Mouse (Mus musculus) liver, embryonic 13.5 days (tissue): ENCODE data around the gene Epb41l1. TPM values are rescaled to one million over a fixed set of nuclear protein-coding genes. Genes with fewer than 3 reads are reported as not detected.
A peak's percentile ranks its signal among the peaks of the same experiment; 100 is the strongest.

Source experiments
- ATAC-seq: fragments of 200-750 bp; cut with Nextera tagmentation; 2 replicates; pipeline ENCODE4 v1.8.0; 2017; ENCODE audit warnings: low read depth, mild to moderate bottlenecking, moderate number of reproducible peaks, moderate library complexity
- DNase-seq: peaks from one replicate; pipeline ENCODE4 v3.0.0; 2022
- H3K27ac ChIP-seq: fragments of 300-500 bp; sonication (generic); 2 replicates; pipeline ENCODE4 v1.5.1; 2015; ENCODE audit warnings: moderate library complexity, mild to moderate bottlenecking, inconsistent platforms
- H3K27me3 ChIP-seq: fragments of 300-500 bp; sonication (generic); 2 replicates; pipeline ENCODE4 v1.6.1; 2015; ENCODE audit warnings: mild to moderate bottlenecking, inconsistent platforms
- H3K36me3 ChIP-seq: fragments of 300-500 bp; sonication (generic); 2 replicates; pipeline ENCODE4 v1.6.1; 2015; ENCODE audit warnings: mild to moderate bottlenecking, inconsistent platforms
- H3K4me1 ChIP-seq: fragments of 300-500 bp; sonication (generic); replicated peaks from 2 replicates; pipeline ENCODE4 v1.6.1; 2015; ENCODE audit warnings: inconsistent platforms
- H3K4me2 ChIP-seq: fragments of 300-500 bp; sonication (generic); 2 replicates; pipeline ENCODE4 v1.6.1; 2015; ENCODE audit warnings: inconsistent platforms, mild to moderate bottlenecking, moderate library complexity
- H3K4me3 ChIP-seq: fragments of 300-500 bp; sonication (generic); replicated peaks from 2 replicates; pipeline ENCODE4 v1.5.1; 2015; ENCODE audit warnings: mild to moderate bottlenecking, inconsistent platforms
- H3K9ac ChIP-seq: fragments of 300-500 bp; sonication (generic); 2 replicates; pipeline ENCODE4 v1.6.1; 2015; ENCODE audit warnings: mild to moderate bottlenecking, inconsistent platforms
- H3K9me3 ChIP-seq: fragments of 300-500 bp; sonication (generic); replicated peaks from 2 replicates; pipeline ENCODE4 v1.6.1; 2016; ENCODE audit warnings: inconsistent platforms
- WGBS: fragments of 180-500 bp; shearing (Covaris S2); methylation state at CpG from one replicate; pipeline ENCODE4 v1.1.7; 2015; ENCODE audit not compliant: insufficient replicate concordance; 5-methylcytosine and 5-hydroxymethylcytosine counted together
- polyA plus RNA-seq: library from polyadenylated mRNA; unstranded; fragments of >200 nt; fragmentation: Nextera tagmentation; extraction: Ambion mirVana; gene quantifications from 2 replicates; pipeline ENCODE4 v1.2.1, GENCODE M21; 2015

Epb41l1 gene
- polyA plus RNA-seq, 1 experiment from 2014 or later: 0.46 TPM

- peaks cover 14% of the 10 kb centered on the region for H3K27me3 ChIP-seq
- H3K9ac ChIP-seq: no peak overlapping the region
- H3K4me2 ChIP-seq: no peak overlapping the region
- no peak for ATAC-seq
- no peak overlapping the region for H3K4me3 ChIP-seq
- peaks cover 38% of the 10 kb centered on the region for H3K4me1 ChIP-seq
- H3K9me3 ChIP-seq: no peaks in the 10 kb centered on the region
- DNase-seq: no peak
- no peak overlapping the region for H3K27ac ChIP-seq
- H3K36me3 ChIP-seq: no peaks in the 10 kb centered on the region
- 70% methylated on average over 11 of the region's 11 CpGs for WGBS
Measured at GRCm38 (mm10) chr2:156490176-156490575, 69.5 kb downstream of the Epb41l1 start.

GRCm38 (mm10) chr2:156491796-156492195 is 71.1 kb downstream of the Epb41l1 start:
- Histone ChIP-seq H3K4me3 (no peak overlapping the region), H3K4me1 (peaks cover 55% of the 10 kb centered on the region), H3K9me3 (no peaks in the 10 kb centered on the region), H3K27me3 (no peaks in the 10 kb centered on the region; the same call in 1 of the 2 replicates), H3K36me3 (no peaks in the 10 kb centered on the region), H3K9ac (no peak overlapping the region), H3K27ac (no peak overlapping the region), H3K4me2 (no peak overlapping the region)
- WGBS: 65% methylated on average over 5 of the region's 5 CpGs
- no peak for ATAC-seq
- no peak for DNase-seq

GRCm38 (mm10) chr2:156493766-156494165 is 73.1 kb downstream of the Epb41l1 start:
- peak overlapping the region; percentile 99 for H3K27ac ChIP-seq
- H3K36me3 ChIP-seq: no peaks in the 10 kb centered on the region
- H3K27me3 ChIP-seq: no peaks in the 10 kb centered on the region
- peak overlapping the region; percentile 35 for H3K4me3 ChIP-seq
- peak overlapping the region; percentile 66 for H3K4me2 ChIP-seq
- 54% methylated on average over 9 of the region's 9 CpGs for WGBS
- H3K4me1 ChIP-seq: peaks cover 65% of the 10 kb centered on the region
- H3K9ac ChIP-seq: peak overlapping the region; percentile 67
- no peaks in the 10 kb centered on the region for H3K9me3 ChIP-seq
- DNase-seq: no peak
- no peak for ATAC-seq

- Histone ChIP-seq H3K4me1 (peaks cover 65% of the 10 kb centered on the region), H3K4me2 (peak overlapping the region; percentile 66), H3K4me3 (peak overlapping the region; percentile 35)
Measured at GRCm38 (mm10) chr2:156494465-156494864, 73.8 kb downstream of the Epb41l1 start.

GRCm38 (mm10) chr2:156494875-156495274 is 74.2 kb downstream of the Epb41l1 start:
- Histone ChIP-seq H3K4me3 (peak overlapping the region; percentile 35), H3K4me1 (peaks cover 65% of the 10 kb centered on the region), H3K9me3 (no peaks in the 10 kb centered on the region), H3K4me2 (peak overlapping the region; percentile 66), H3K36me3 (no peaks in the 10 kb centered on the region), H3K27ac (peak overlapping the region; percentile 99), H3K27me3 (no peaks in the 10 kb centered on the region), H3K9ac (peak overlapping the region; percentile 67)
- ATAC-seq (peak; percentile 96), DNase-seq (peak; percentile 80)
- 57% methylated on average over 12 of the region's 12 CpGs for WGBS

More at GRCm38 (mm10) chr2:156494465-156494864, 73.8 kb downstream of the Epb41l1 start:
- Histone ChIP-seq H3K27ac (peak overlapping the region; percentile 99), H3K9me3 (no peaks in the 10 kb centered on the region), H3K36me3 (no peaks in the 10 kb centered on the region), H3K9ac (peak overlapping the region; percentile 67), H3K27me3 (no peaks in the 10 kb centered on the region)
- no peak for DNase-seq
- ATAC-seq: peak; percentile 87
- 49% methylated on average over 9 of the region's 9 CpGs for whole genome bisulfite sequencing

GRCm38 (mm10) chr2:156496816-156497566 is 76.3 kb downstream of the Epb41l1 start:
- Histone ChIP-seq H3K4me2 (no peak overlapping the region), H3K27me3 (no peaks in the 10 kb centered on the region), H3K9me3 (no peaks in the 10 kb centered on the region), H3K36me3 (no peaks in the 10 kb centered on the region), H3K4me3 (no peak overlapping the region), H3K4me1 (peaks cover 58% of the 10 kb centered on the region), H3K27ac (peak overlapping the region; percentile 37), H3K9ac (peak overlapping the region; percentile 24; the same call in 1 of the 2 replicates)
- DNase-seq: no peak
- 64% methylated on average over 5 of the region's 5 CpGs for WGBS
- ATAC-seq: no peak

- peak; percentile 28 for DNase-seq
- H3K36me3 ChIP-seq: no peaks in the 10 kb centered on the region
- H3K4me1 ChIP-seq: peaks cover 49% of the 10 kb centered on the region
- no peaks in the 10 kb centered on the region for H3K27me3 ChIP-seq
- H3K4me3 ChIP-seq: no peak overlapping the region
- 34% methylated on average over 5 of the region's 5 CpGs for WGBS
- ATAC-seq: no peak
- H3K4me2 ChIP-seq: no peak overlapping the region
- peak overlapping the region; percentile 37; the same call in 1 of the 2 replicates for H3K27ac ChIP-seq
- H3K9me3 ChIP-seq: no peaks in the 10 kb centered on the region
- H3K9ac ChIP-seq: no peak overlapping the region
Measured at GRCm38 (mm10) chr2:156497915-156498314, 77.2 kb downstream of the Epb41l1 start.

- 76% methylated on average over 1 of the region's 1 CpGs for WGBS
- ATAC-seq: no peak
- H3K36me3 ChIP-seq: no peaks in the 10 kb centered on the region
Measured at GRCm38 (mm10) chr2:156501025-156501424, 80.3 kb downstream of the Epb41l1 start.

GRCm38 (mm10) chr2:156505533-156505932 is 84.8 kb downstream of the Epb41l1 start:
- no peaks in the 10 kb centered on the region for H3K27me3 ChIP-seq
- H3K27ac ChIP-seq: no peak overlapping the region
- 0 out of 2 replicates have a peak, but pooled peaks cover 3% of the 10 kb centered on the region for H3K36me3 ChIP-seq
- no peak overlapping the region for H3K4me3 ChIP-seq
- WGBS: 75% methylated on average over 13 of the region's 13 CpGs
- DNase-seq (no peak), ATAC-seq (no peak)
- no peak overlapping the region for H3K4me2 ChIP-seq
- H3K9ac ChIP-seq: no peak overlapping the region
- no peaks in the 10 kb centered on the region; the same call in 1 of the 2 replicates for H3K4me1 ChIP-seq
- H3K9me3 ChIP-seq: no peaks in the 10 kb centered on the region

More at GRCm38 (mm10) chr2:156501025-156501424, 80.3 kb downstream of the Epb41l1 start:
- no peaks in the 10 kb centered on the region for H3K27me3 ChIP-seq
- no peaks in the 10 kb centered on the region for H3K9me3 ChIP-seq
- H3K9ac ChIP-seq: no peak overlapping the region
- H3K4me3 ChIP-seq: no peak overlapping the region
- DNase-seq: no peak
- peaks cover 18% of the 10 kb centered on the region for H3K4me1 ChIP-seq
- no peak overlapping the region for H3K4me2 ChIP-seq
- no peak overlapping the region for H3K27ac ChIP-seq

GRCm38 (mm10) chr2:156512028-156512427 is 91.3 kb downstream of the Epb41l1 start:
- no peaks in the 10 kb centered on the region for H3K27me3 ChIP-seq
- H3K36me3 ChIP-seq: no peaks in the 10 kb centered on the region
- no peak overlapping the region for H3K9ac ChIP-seq
- H3K4me1 ChIP-seq: peaks cover 15% of the 10 kb centered on the region
- H3K27ac ChIP-seq: no peak overlapping the region
- ATAC-seq (no peak), DNase-seq (no peak)
- no peak overlapping the region for H3K4me2 ChIP-seq
- H3K9me3 ChIP-seq: no peaks in the 10 kb centered on the region
- 66% methylated on average over 7 of the region's 7 CpGs for WGBS
- H3K4me3 ChIP-seq: no peak overlapping the region

GRCm38 (mm10) chr2:156512561-156512960 is 91.9 kb downstream of the Epb41l1 start:
- ATAC-seq (no peak), DNase-seq (no peak)

GRCm38 (mm10) chr2:156515102-156515501 is 94.4 kb downstream of the Epb41l1 start:
- no peaks in the 10 kb centered on the region for H3K9me3 ChIP-seq
- no peak overlapping the region for H3K4me3 ChIP-seq
- no peaks in the 10 kb centered on the region for H3K36me3 ChIP-seq
- 75% methylated on average over 9 of the region's 9 CpGs for WGBS
- no peak overlapping the region for H3K4me2 ChIP-seq
- DNase-seq (no peak), ATAC-seq (no peak)
- no peak overlapping the region for H3K9ac ChIP-seq
- peaks cover 15% of the 10 kb centered on the region for H3K4me1 ChIP-seq
- H3K27me3 ChIP-seq: no peaks in the 10 kb centered on the region
- no peak overlapping the region for H3K27ac ChIP-seq

More at GRCm38 (mm10) chr2:156512561-156512960, 91.9 kb downstream of the Epb41l1 start:
- H3K9ac ChIP-seq: no peak overlapping the region
- H3K4me3 ChIP-seq: no peak overlapping the region
- H3K27ac ChIP-seq: no peak overlapping the region
- WGBS: 64% methylated on average over 5 of the region's 6 CpGs
- no peaks in the 10 kb centered on the region for H3K27me3 ChIP-seq
- no peaks in the 10 kb centered on the region for H3K36me3 ChIP-seq
- H3K4me2 ChIP-seq: no peak overlapping the region
- peaks cover 15% of the 10 kb centered on the region for H3K4me1 ChIP-seq
- H3K9me3 ChIP-seq: no peaks in the 10 kb centered on the region
